Mouse (Mus musculus): ENCODE results near the gene Anapc10. TPM values are rescaled to one million over a fixed set of nuclear protein-coding genes. Genes with fewer than 3 reads are reported as not detected.

Gene Anapc10
- polyA plus RNA-seq, 1 experiment from 2014 or later: 20.5 TPM

Other genes starting within 250 kb of the Anapc10 start
- gene Otud4, start 72.2 kb upstream of the Anapc10 start, polyA plus RNA-seq (2015; fragmentation: Nextera tagmentation; extraction: Ambion mirVana): 11.6 and 13.3 TPM in 2 replicates
- 58.2 and 65.0 TPM in 2 replicates for gene Abce1, start 80 bp upstream of the Anapc10 start, polyA plus RNA-seq (2015; fragmentation: Nextera tagmentation; extraction: Ambion mirVana)